Mouse (Mus musculus) ovary, adult 18-20 months (tissue): ENCODE data around the gene Olfr539.
"Not testable (repeated sequence)": the region's sequence is repeated elsewhere in the genome, so short reads cannot be mapped to it uniquely, and the experiment has no call there.

ENCODE experiments used
- DNase-seq: peaks from one replicate; pipeline ENCODE4 v3.0.0; 2022; ENCODE audit warnings: low spot score, mixed read lengths

Gene Olfr539

GRCm38 (mm10) chr7:140659630-140660029 lies at the start of gene Olfr539:
Gene Olfr539 (plus strand): TSS chr7:140659930.
- no peak for DNase-seq

GRCm38 (mm10) chr7:140628670-140629069 lies 31.1 kb upstream of the Olfr539 start, which contains the start of gene Olfr61:
Gene Olfr61 (plus strand): TSS chr7:140628970.
- not testable (repeated sequence) for DNase-seq

GRCm38 (mm10) chr7:140630559-140630958 lies 29.2 kb upstream of the Olfr539 start:
- no peak for DNase-seq

DNA sequence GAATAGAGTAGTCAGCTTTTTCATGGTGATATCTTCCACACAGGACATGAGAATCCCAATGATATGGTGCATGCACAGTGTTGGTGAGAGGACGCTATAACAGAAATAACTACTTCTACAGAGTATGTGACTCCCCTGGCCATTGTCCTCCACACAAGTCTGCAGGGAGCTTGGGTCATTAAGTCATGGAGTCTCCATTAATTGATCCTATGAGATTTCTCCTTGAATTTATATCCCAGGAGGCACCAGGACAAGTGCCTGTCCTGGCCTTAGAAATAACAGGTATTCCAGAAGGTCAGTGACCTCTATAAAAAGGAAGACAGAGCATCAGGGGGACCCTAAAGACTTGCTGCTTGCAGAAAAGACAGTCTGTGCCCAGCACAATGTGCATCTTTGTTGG lies 13.6 kb upstream of the Olfr539 start, which contains the start of gene Olfr53:
Gene Olfr53 (plus strand): TSS at position 301 of the 400 bp plus-strand sequence.
- no peak for DNase-seq

DNA sequence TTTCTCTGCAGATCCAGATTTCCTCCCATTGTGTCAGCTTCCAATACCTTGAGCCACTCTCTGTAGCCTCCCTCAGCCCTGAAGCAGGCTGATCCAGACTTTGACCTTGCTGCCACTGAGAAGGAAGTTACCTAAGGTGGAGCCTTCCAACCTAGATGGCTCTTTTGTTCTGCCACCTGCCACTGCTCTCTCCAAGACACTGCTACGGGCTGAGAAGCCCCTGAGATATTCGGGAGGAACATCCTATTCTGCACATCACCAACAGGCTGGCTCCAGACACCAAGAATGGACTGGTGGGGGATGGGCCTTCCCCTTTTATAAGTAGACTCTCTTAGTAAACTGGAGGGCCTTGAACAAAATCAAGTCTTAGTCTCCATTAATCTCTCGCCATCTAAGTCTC lies 11.0 kb downstream of the Olfr539 start:
- not testable (repeated sequence) for DNase-seq

DNA sequence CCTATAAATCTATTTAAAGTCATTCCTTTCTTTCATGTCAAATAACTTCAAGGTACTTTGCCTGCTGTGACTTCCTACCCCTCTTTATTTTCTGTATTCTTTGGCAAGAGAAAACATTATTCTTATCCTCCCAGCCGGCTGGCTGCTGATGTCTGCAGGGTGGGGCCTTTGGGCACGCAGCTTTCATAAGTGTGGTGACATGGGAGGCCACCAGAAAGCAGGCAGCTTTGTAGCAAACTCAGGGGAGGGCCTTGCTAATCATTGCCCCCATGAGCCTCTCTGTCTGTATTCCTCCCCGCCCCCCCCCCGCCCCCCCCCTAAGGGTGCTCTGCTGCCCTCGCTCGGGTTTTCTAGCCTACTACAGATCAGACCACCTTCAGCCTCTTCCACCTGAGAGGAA lies 16.1 kb downstream of the Olfr539 start:
- no peak for DNase-seq

- DNase-seq: not testable (repeated sequence)
Observed at GRCm38 (mm10) chr7:140679591-140679990, 19.9 kb downstream of the Olfr539 start.

DNA sequence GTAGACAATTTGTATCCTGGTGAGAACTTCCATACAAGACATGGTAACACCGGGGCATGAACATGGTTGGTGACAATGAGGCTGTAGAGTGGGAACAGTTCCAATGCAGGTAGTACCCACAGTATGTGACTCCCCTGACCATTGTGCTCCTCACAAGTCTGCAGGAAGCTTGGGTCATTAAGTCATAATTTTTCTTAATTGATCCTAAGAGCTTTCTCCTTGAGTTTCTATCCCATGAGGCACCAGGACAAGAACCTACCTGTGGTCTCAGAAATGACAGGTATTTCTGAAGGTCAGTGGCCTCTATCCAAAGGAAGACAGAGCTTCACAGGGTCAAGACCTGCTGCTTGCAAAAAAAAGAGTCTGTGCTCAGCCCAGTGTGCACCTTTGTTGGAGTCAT lies 21.9 kb downstream of the Olfr539 start, which contains the start of gene Olfr45:
Gene Olfr45 (plus strand): TSS at position 301 of the 400 bp plus-strand sequence.
- no peak for DNase-seq

- DNase-seq: no peak
Observed at GRCm38 (mm10) chr7:140696967-140697366, 37.2 kb downstream of the Olfr539 start, which contains the start of gene Olfr541. Gene Olfr541 (plus strand): TSS chr7:140697267.

GRCm38 (mm10) chr7:140706348-140706747 lies 46.6 kb downstream of the Olfr539 start:
- no peak for DNase-seq

- DNase-seq: no peak
Observed at GRCm38 (mm10) chr7:140707536-140708284, 48.0 kb downstream of the Olfr539 start.

DNA sequence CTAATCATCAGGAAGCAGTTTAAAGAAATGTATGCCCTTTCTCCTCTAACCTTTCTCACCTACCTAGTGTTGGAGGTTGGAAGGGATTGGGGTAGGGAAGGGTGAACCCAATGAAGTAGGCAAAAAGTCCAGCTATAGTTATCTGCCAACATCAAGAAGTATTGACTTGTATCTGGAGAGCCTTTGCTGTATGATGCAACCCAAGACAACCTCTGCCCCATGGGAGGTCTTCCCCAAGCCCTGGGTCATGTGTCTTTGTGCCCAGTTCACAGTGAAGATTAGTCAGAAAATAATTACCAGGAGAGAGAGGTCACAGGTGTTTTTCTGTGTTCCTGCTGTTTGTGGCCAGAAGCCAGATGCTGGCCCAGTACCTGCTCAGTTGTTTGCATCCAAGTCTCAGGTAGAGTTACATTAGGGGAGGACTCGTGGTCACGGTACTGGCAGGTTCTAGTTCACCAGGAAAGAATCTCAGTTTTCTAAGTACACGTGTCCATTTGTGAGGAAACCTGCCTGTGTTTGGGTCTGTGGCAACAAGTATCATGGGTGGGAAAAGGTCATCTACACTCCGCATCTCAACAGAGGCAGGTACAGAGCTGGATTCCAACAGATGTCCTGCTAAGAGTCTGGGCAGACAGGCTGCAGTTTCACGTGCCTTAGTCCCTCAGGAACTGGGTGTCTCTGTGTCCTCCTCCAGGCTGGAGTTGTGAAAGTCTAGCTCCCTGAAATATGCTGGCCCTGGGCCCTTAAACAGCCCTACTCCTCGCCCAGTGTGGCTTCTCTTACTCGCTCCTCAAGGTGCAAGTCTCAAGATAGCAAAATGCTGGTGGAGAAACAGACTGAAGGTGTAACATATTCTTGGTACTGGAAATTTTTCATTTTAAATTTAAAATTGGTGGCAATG lies 57.7 kb downstream of the Olfr539 start:
- DNase-seq: no peak

DNA sequence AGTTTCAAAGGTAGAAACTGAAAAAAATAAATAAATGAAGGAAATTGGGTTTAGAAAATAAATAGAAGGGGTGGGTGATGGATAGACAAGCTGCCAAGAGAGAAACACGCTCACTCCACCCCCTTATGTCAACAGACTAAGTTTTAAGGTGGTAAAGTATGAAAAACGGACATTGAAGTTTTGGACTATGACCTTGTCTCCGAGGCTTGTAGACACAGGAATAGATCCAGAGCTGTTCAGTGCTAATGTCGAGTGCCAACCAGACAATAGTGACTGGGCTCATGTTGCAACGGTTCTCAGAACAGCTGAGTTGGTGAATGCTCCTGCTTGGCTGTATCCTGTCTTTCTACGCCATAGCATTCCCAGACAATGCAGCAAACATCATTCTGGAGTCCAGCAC lies 61.4 kb downstream of the Olfr539 start:
- no peak for DNase-seq

DNA sequence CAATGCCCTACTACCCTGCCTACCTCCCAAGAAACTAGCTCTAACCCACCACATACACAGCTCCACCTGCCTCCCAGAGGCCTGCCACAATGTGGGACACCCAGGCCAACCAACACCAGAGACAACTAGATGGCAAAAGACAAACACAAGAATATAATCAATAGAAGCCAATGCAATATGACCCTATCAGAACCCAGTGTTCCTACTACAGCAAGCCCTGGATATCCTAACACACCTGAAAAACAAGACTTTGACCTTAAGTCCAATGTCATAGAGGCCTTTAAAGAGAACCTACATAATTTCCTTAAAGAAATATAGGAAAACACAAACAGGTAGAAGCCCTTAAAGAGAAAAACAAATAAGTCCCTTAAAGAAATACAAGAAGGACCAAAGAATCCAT lies 65.8 kb downstream of the Olfr539 start:
- no peak for DNase-seq
